In genomic region chr10:37589889-37590288, GRCm38 (mm10) we compare ENCODE assay signal across 22 mouse cellular contexts.
DNase-seq lines count a peak whose midpoint lies in the region; ATAC-seq lines count a peak whose summit lies in the region.
"Had no signal": no experiment of that assay in that cellular context is flagged by ENCODE, and none has a peak within 500 bp of the region (broad histone marks: within the 10 kb centered on the region; RNA-seq: fewer than 3 reads in every experiment).

No protein-coding gene starts in this region.

- no peaks in the 10 kb centered on the region for H3K27me3 ChIP-seq in midbrain, embryonic 14.5 days (ENCODE audit: control insufficient read depth, insufficient read depth, low read length)
- H3K27me3 ChIP-seq in midbrain, embryonic 15.5 days (replicated peaks): no peaks in the 10 kb centered on the region
- H3K27me3 ChIP-seq: forebrain, embryonic 12.5 days; heart, embryonic 13.5 days; intestine, embryonic 15.5 days; kidney, embryonic 15.5 days; limb, embryonic 13.5 days; liver, embryonic 13.5 days; midbrain, embryonic 12.5 days; neural tube, embryonic 15.5 days; Patski had no signal

- WGBS in midbrain, embryonic 14.5 days: 60% methylated on average over 2 of the region's 2 CpGs
- WGBS in midbrain, embryonic 15.5 days: 73% methylated on average over 2 of the region's 2 CpGs

- no peak overlapping the region for H3K9ac ChIP-seq in midbrain, embryonic 14.5 days (replicated peaks; ENCODE audit: low read length)
- H3K9ac ChIP-seq in midbrain, embryonic 15.5 days: no peak overlapping the region
- H3K9ac ChIP-seq: forebrain, embryonic 12.5 days; heart, embryonic 13.5 days; hindbrain, embryonic 14.5 days; intestine, embryonic 15.5 days; kidney, embryonic 15.5 days; limb, embryonic 13.5 days; liver, embryonic 13.5 days; midbrain, embryonic 12.5 days; neural tube, embryonic 15.5 days had no signal

- H3K9me3 ChIP-seq in midbrain, embryonic 14.5 days (ENCODE audit: control insufficient read depth, low read length): no peaks in the 10 kb centered on the region
- H3K9me3 ChIP-seq in midbrain, embryonic 15.5 days: no peaks in the 10 kb centered on the region
- H3K9me3 ChIP-seq: forebrain, embryonic 12.5 days; heart, embryonic 13.5 days; intestine, embryonic 15.5 days; kidney, embryonic 15.5 days; limb, embryonic 13.5 days; liver, embryonic 13.5 days; midbrain, embryonic 12.5 days; neural tube, embryonic 15.5 days had no signal

- DNase-seq in midbrain, embryonic 14.5 days: peak; percentile 36
- peak; percentile 72 for DNase-seq in cerebellum, adult 9-10 months
- no peak for DNase-seq in urinary bladder, postnatal 10 days (ENCODE audit: low spot score)
- DNase-seq in adrenal gland, adult 2 months: no peak
- no peak for DNase-seq in adrenal gland, postnatal 25 days
- DNase-seq: adrenal gland, postnatal 36 days; gastrocnemius, postnatal 14 days; heart, adult 18-20 months; liver, embryonic 13.5 days had no signal

- no peaks in the 10 kb centered on the region for H3K36me3 ChIP-seq in midbrain, embryonic 14.5 days (ENCODE audit: control insufficient read depth, insufficient read depth, low read length)
- H3K36me3 ChIP-seq in midbrain, embryonic 15.5 days (replicated peaks): no peaks in the 10 kb centered on the region
- H3K36me3 ChIP-seq: forebrain, embryonic 12.5 days; heart, embryonic 13.5 days; intestine, embryonic 15.5 days; kidney, embryonic 15.5 days; limb, embryonic 13.5 days; liver, embryonic 13.5 days; midbrain, embryonic 12.5 days; neural tube, embryonic 15.5 days had no signal

- H3K4me1 ChIP-seq in midbrain, embryonic 14.5 days (ENCODE audit: control insufficient read depth, insufficient read depth, low read length): no peaks in the 10 kb centered on the region
- H3K4me1 ChIP-seq in midbrain, embryonic 15.5 days: no peaks in the 10 kb centered on the region
- H3K4me1 ChIP-seq: forebrain, embryonic 12.5 days; heart, embryonic 13.5 days; intestine, embryonic 15.5 days; kidney, embryonic 15.5 days; limb, embryonic 13.5 days; liver, embryonic 13.5 days; midbrain, embryonic 12.5 days; neural tube, embryonic 15.5 days had no signal

- no peak overlapping the region for H3K4me3 ChIP-seq in midbrain, embryonic 14.5 days (replicated peaks; ENCODE audit: low read depth, low read length)
- no peak overlapping the region for H3K4me3 ChIP-seq in midbrain, embryonic 15.5 days
- H3K4me3 ChIP-seq: forebrain, embryonic 12.5 days; heart, embryonic 13.5 days; intestine, embryonic 15.5 days; kidney, embryonic 15.5 days; limb, embryonic 13.5 days; liver, embryonic 13.5 days; midbrain, embryonic 12.5 days; myocyte; neural tube, embryonic 15.5 days had no signal

- H3K4me2 ChIP-seq in midbrain, embryonic 14.5 days (ENCODE audit: low read length): no peak overlapping the region
- no peak overlapping the region for H3K4me2 ChIP-seq in midbrain, embryonic 15.5 days
- H3K4me2 ChIP-seq: forebrain, embryonic 12.5 days; heart, embryonic 13.5 days; hindbrain, embryonic 14.5 days; intestine, embryonic 15.5 days; kidney, embryonic 15.5 days; limb, embryonic 13.5 days; liver, embryonic 13.5 days; midbrain, embryonic 12.5 days; neural tube, embryonic 15.5 days had no signal

- no peak for ATAC-seq in midbrain, embryonic 14.5 days (ENCODE audit: low FRiP score, low TSS enrichment)
- no peak for ATAC-seq in midbrain, embryonic 15.5 days (replicated peaks)
- ATAC-seq in cerebellum, adult (ENCODE audit: insufficient number of reproducible peaks, low FRiP score, low TSS enrichment): peak; percentile 87
- ATAC-seq: intestine, embryonic 15.5 days; Patski had no signal

- H3K27ac ChIP-seq in midbrain, embryonic 14.5 days (replicated peaks; ENCODE audit: low read depth, low read length): no peak overlapping the region
- no peak overlapping the region for H3K27ac ChIP-seq in midbrain, embryonic 15.5 days
- H3K27ac ChIP-seq: forebrain, embryonic 12.5 days; heart, embryonic 13.5 days; hindbrain, embryonic 14.5 days; intestine, embryonic 15.5 days; kidney, embryonic 15.5 days; limb, embryonic 13.5 days; liver, embryonic 13.5 days; midbrain, embryonic 12.5 days; neural tube, embryonic 15.5 days; stomach, postnatal 0 days had no signal

Comparison
In these comparisons a context has a peak if more than half of its experiments do, and no peak if none do; other contexts are left out.
1. DNase-seq: peak in midbrain, embryonic 14.5 days (single experiment) and cerebellum, adult 9-10 months (single experiment); none in urinary bladder, postnatal 10 days (single experiment), adrenal gland, adult 2 months (single experiment) and adrenal gland, postnatal 25 days (single experiment).